Mouse (Mus musculus) liver, postnatal 0 days (tissue): ENCODE measurements around the gene Gm14296. TPM values are rescaled to one million over a fixed set of nuclear protein-coding genes. Genes with fewer than 3 reads are reported as not detected.
"Not testable (repeated sequence)": the region's sequence is repeated elsewhere in the genome, so short reads cannot be mapped to it uniquely, and the experiment has no call there.

Source experiments
- ATAC-seq: fragments of 200-750 bp; cut with Nextera tagmentation; 2 replicates; pipeline ENCODE4 v1.8.0; 2017; ENCODE audit warnings: mild to moderate bottlenecking, moderate library complexity
- DNase-seq: peaks from one replicate; pipeline ENCODE4 v3.0.0-alpha.2; 2016
- H3K27ac ChIP-seq: fragments of 300-500 bp; sonication (generic); 2 replicates; pipeline ENCODE4 v1.5.1; 2014; ENCODE audit warnings: antibody characterized with exemption, moderate library complexity, mild to moderate bottlenecking, low read depth
- H3K27me3 ChIP-seq: fragments of 300-500 bp; sonication (generic); 2 replicates; pipeline ENCODE4 v1.6.1; 2014; ENCODE audit warnings: low read length, control low read depth, mixed read lengths; ENCODE audit not compliant: insufficient read depth
- H3K36me3 ChIP-seq: fragments of 300-500 bp; sonication (generic); replicated peaks from 2 replicates; pipeline ENCODE4 v1.6.1; 2014; ENCODE audit warnings: mild to moderate bottlenecking, control low read depth, low read length, moderate library complexity, mixed read lengths; ENCODE audit not compliant: insufficient read depth
- H3K4me1 ChIP-seq: fragments of 300-500 bp; sonication (generic); 2 replicates; pipeline ENCODE4 v1.6.1; 2014; ENCODE audit warnings: antibody characterized with exemption, mild to moderate bottlenecking, control low read depth; ENCODE audit not compliant: insufficient read depth
- H3K4me2 ChIP-seq: fragments of 300-500 bp; sonication (generic); 2 replicates; pipeline ENCODE4 v1.6.1; 2014; ENCODE audit warnings: low read depth, mild to moderate bottlenecking, low read length, moderate library complexity, mixed read lengths
- H3K4me3 ChIP-seq: fragments of 300-500 bp; sonication (generic); 2 replicates; pipeline ENCODE4 v1.5.1; 2014; ENCODE audit warnings: low read depth, low read length
- H3K9ac ChIP-seq: fragments of 300-500 bp; sonication (generic); replicated peaks from 2 replicates; pipeline ENCODE4 v1.6.1; 2014; ENCODE audit warnings: mild to moderate bottlenecking, moderate library complexity
- H3K9me3 ChIP-seq: fragments of 300-500 bp; sonication (generic); 2 replicates; pipeline ENCODE4 v1.6.1; 2016; ENCODE audit warnings: mild to moderate bottlenecking, control low read depth, low read length, mixed read lengths
- WGBS: fragments of 180-500 bp; shearing (Covaris S2); extraction: QIAGEN DNeasy Blood & Tissue Kit; methylation state at CpG from one replicate; pipeline ENCODE4 v1.1.7; 2014; ENCODE audit not compliant: insufficient replicate concordance; 5-methylcytosine and 5-hydroxymethylcytosine counted together
- polyA plus RNA-seq: library from polyadenylated mRNA; unstranded; fragments of >200 nt; fragmentation: Nextera tagmentation; extraction: Ambion mirVana; gene quantifications from 2 replicates; pipeline ENCODE4 v1.2.1, GENCODE M21; 2015

The Gm14296 gene
- 1.1 and 1.2 TPM in 2 replicates for polyA plus RNA-seq

DNA sequence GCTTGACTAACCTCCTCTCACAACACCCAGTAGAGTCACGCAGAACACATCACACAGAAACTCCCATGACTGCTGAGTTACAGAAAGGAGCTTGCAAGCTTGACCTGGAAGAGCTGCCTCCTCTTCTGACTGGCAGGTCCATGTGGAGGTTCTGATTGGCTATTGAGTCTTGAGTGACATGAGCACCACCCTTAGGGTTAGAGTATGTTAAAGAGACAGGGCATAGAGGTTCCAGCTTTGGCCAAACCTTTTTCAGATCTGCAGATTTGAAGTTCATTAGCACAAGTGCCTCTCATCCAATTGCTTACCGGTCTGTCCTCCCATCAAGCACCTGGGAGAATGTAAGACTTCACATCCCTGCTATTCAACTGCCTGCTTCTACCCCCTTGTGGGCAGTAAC, at the start of gene Gm14296:
Gene Gm14296, minus strand, starts transcription at position 101 of the 400 bp plus-strand sequence.
- not testable (repeated sequence) for H3K36me3 ChIP-seq, H3K4me2 ChIP-seq, H3K4me3 ChIP-seq, H3K4me1 ChIP-seq, H3K9me3 ChIP-seq, DNase-seq, H3K9ac ChIP-seq, ATAC-seq, H3K27ac ChIP-seq, H3K27me3 ChIP-seq
- no CpG with 5 or more reads among the region's 2 CpGs for WGBS

DNA sequence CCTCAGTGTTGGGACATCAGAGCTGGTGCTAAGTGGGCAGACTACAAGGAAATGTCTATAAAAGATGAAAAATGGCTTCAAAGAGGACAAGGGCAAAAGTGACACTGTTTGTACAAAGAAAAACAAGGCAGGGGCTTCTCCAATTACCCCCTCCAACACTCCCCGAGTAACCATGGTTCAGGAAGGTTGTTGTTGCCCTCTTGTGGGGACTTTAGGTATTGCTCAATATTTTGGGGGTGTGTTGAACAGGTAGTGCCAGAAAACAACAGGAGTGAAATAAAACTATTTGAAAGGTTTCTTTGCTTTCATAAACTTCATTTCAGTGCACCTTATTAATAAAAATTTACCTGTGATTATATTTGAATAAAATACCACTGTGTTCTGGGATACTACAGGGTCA, 22.1 kb downstream of the Gm14296 start:
- no CpG with 5 or more reads among the region's 1 CpGs for WGBS
- H3K27ac ChIP-seq, H3K9me3 ChIP-seq: not testable (repeated sequence)

More for the DNA sequence above, 22.1 kb downstream of the Gm14296 start:
- not testable (repeated sequence) for H3K4me3 ChIP-seq, ATAC-seq, H3K4me2 ChIP-seq, H3K36me3 ChIP-seq, DNase-seq, H3K4me1 ChIP-seq, H3K9ac ChIP-seq, H3K27me3 ChIP-seq

Other genes with a start within 250 kb of the Gm14296 start
- gene Gm14305, start 219.5 kb downstream of the Gm14296 start, polyA plus RNA-seq: 4.3 and 5.8 TPM in 2 replicates
- gene Gm14295, start 129.2 kb downstream of the Gm14296 start, polyA plus RNA-seq: 3.7 and 4.2 TPM in 2 replicates
- not detected in 2 replicates for gene Gm14408, start 96.7 kb downstream of the Gm14296 start, polyA plus RNA-seq
- gene Gm14419, start 73.1 kb upstream of the Gm14296 start, polyA plus RNA-seq: 2.1 and 2.2 TPM in 2 replicates
- not detected in 2 replicates for gene Gm14401, start 146.5 kb upstream of the Gm14296 start, polyA plus RNA-seq